Mouse (Mus musculus) CH12.LX (cell line): ENCODE measurements at regions not wholly inside any gene's neighbourhood (a gene's known extent, or its start where the extent isn't known, plus 50 kb on each side); places are given as distances from the start of the nearest gene placed in this dataset.

ENCODE experiments used
- CHD2 ChIP-seq: IDR thresholded peaks from 2 replicates; pipeline ENCODE4 v1.6.1; 2011; ENCODE audit warnings: low read length, improper control_type of control experiment
- CTCF ChIP-seq, 2 experiments: IDR thresholded peaks in 1 of 2; conservative IDR thresholded peaks in 1 of 2; 2 replicates each; pipeline ENCODE4 v1.5.1; 2011 to 2012; ENCODE audit warnings: low read depth in 2 of 2, low read length in 2 of 2, improper control_type of control experiment in 1 of 2, inconsistent platforms in 1 of 2, mild to moderate bottlenecking in 1 of 2, moderate library complexity in 1 of 2
- ETS1 ChIP-seq: conservative IDR thresholded peaks from 2 replicates; pipeline ENCODE4 v1.6.1; 2012; ENCODE audit warnings: low read depth, mild to moderate bottlenecking, inconsistent platforms, low read length, improper control_type of control experiment, moderate library complexity
- HCFC1 ChIP-seq: IDR thresholded peaks from 2 replicates; pipeline ENCODE4 v1.6.1; 2012; ENCODE audit warnings: low read depth, mild to moderate bottlenecking, inconsistent platforms, low read length, improper control_type of control experiment
- NRF1 ChIP-seq: IDR thresholded peaks from 2 replicates; pipeline ENCODE4 v1.6.1; 2014; ENCODE audit warnings: low read depth, mild to moderate bottlenecking, inconsistent platforms, low read length, improper control_type of control experiment, moderate library complexity
- POLR2A ChIP-seq: IDR thresholded peaks from 2 replicates; pipeline ENCODE4 v1.6.1; 2011; ENCODE audit warnings: low read depth, mild to moderate bottlenecking, improper control_type of control experiment, low read length
- USF2 ChIP-seq: conservative IDR thresholded peaks from 2 replicates; pipeline ENCODE4 v1.6.1; 2011; ENCODE audit warnings: low read depth, low read length, improper control_type of control experiment

DNA sequence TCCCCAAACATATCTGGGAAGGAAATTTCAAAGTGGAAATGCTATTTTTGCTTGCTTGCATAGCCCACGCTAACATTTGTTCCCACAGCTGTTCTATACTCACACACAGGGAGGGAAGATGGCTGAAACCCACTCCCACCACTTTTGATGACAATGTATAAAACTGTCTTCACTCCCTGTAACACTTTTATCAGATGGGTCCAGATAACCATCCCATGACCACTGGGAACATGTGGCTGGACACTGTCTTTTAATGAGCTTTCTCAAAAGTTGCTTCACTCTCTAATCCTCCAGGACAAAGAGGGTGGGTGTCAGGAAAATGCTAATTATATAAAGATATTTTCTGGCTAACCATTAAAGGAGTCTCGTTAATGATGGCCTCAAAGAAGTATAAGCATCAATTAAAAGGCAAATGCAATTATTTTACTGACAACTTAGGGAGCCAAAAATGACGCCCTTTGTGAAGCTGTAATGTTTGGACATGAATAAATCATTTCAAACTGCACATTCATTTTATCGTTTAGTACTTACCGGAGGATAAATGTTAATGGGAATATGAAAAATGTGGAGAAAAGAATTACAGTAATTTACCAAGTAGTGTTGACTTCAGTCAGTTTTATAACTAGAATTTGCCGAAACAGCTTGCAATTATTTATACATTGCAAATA is 210.8 kb upstream of the Slc39a10 start:
- TF ChIP-seq CTCF (conservative IDR thresholded peaks at IDR 0.05 in 1 of 2, IDR thresholded peaks at IDR 0.05 in 1 of 2; ENCODE audit: low read depth in 2 of 2, low read length in 2 of 2) (no peak), HCFC1 (no peak), NRF1 (no peak), CHD2 (no peak), ETS1 (no peak), USF2 (no peak), POLR2A (no peak)
